Mouse (Mus musculus) heart, postnatal 0 days (tissue): ENCODE measurements around the gene Ptpn3.

Source experiments
- CTCF ChIP-seq: IDR thresholded peaks from 2 replicates; pipeline ENCODE4 v1.5.1; 2016; ENCODE audit warnings: antibody characterized with exemption, control low read depth, low read depth
- EP300 ChIP-seq: IDR thresholded peaks from 2 replicates; pipeline ENCODE4 v1.6.1; 2016; ENCODE audit warnings: antibody characterized with exemption, low read depth

GRCm38 (mm10) chr4:57263061-57263685 is 38.5 kb downstream of the Ptpn3 start:
- peak; percentile 64 for TF ChIP-seq CTCF
- no peak for TF ChIP-seq EP300
